Mouse (Mus musculus): ENCODE results near the gene Cdc42ep5.

DNA sequence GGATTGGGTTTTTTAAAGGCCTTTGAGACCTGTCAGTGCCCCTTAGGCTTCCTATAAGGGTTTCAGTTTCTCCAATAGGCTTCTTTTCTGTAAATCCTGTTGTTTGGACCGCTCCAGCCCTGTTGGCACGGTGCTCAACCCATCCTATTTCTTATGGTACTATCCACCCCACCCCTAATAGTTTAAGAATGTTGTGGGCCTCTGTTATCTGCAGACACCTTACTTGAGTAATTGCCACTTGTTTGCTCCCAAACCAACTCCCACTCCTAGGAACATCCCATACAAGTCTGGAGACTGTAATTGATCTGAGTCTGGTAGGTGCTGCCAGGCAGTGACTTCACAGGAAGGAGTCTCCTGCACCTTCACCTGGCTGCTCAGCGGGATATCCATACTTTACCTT lies 26.9 kb downstream of the Cdc42ep5 start:
- TF ChIP-seq TAL1 (conservative IDR thresholded peaks at IDR 0.05; ENCODE audit: low read depth, low read length) = no peak
- no peak for TF ChIP-seq CTCF (IDR thresholded peaks at IDR 0.05; ENCODE audit: low read depth, low read length)
- TF ChIP-seq POLR2AphosphoS5 (IDR thresholded peaks at IDR 0.05; ENCODE audit: insufficient replicate concordance, low read depth, low read length) = no peak

Measured in G1E (cell line).